Mouse (Mus musculus) liver, embryonic 14.5 days (tissue): ENCODE results near the gene Pnmt.

ENCODE experiments used
- CTCF ChIP-seq: IDR thresholded peaks from 2 replicates; pipeline ENCODE4 v1.5.1; 2016; ENCODE audit warnings: antibody characterized with exemption, low read depth, control low read depth
- EP300 ChIP-seq: IDR thresholded peaks from 2 replicates; pipeline ENCODE4 v1.6.1; 2016; ENCODE audit warnings: antibody characterized with exemption, low read depth

GRCm38 (mm10) chr11:98369337-98369736, 16.9 kb upstream of the Pnmt start:
- TF ChIP-seq CTCF (no peak), EP300 (no peak)
